Mouse (Mus musculus) layer of hippocampus, adult 6 months (tissue): ENCODE data around the gene Prmt1. TPM values are rescaled to one million over a fixed set of nuclear protein-coding genes. Genes with fewer than 3 reads are reported as not detected.

Source experiments
- long read RNA-seq, 2 experiments: library from polyadenylated mRNA; unstranded; transcript quantifications; one replicate each; pipeline ENCODE4 v2.0.0; 2019 to 2020
- microRNA-seq: library from miRNA; unstranded; fragments of <30 nt; microRNA quantifications from one replicate; pipeline ENCODE4 v1.2.0, GENCODE M21; 2020
- polyA plus RNA-seq: library from polyadenylated mRNA; unstranded; fragments of <200 nt; fragmentation: Nextera tagmentation; gene quantifications from 2 replicates; pipeline ENCODE4 v1.2.3, GENCODE M21; 2021

Prmt1 gene
- polyA plus RNA-seq: 6.7 and 7.4 TPM in 2 replicates
- long read RNA-seq, experiment 1, partial matches to known transcripts: 1 of 5 reads
- long read RNA-seq, experiment 1, other reads (novel, unspliced or antisense): 2 of 5 reads
- long read RNA-seq, experiment 2, transcript Prmt1-203 (10 exons, 2,147 nt): major isoform, 61 of 76 reads
- long read RNA-seq, experiment 2, transcript Prmt1-202 (11 exons, 1,508 nt): minor isoform, 5 of 76 reads
- long read RNA-seq, experiment 2, partial matches to known transcripts: 2 of 76 reads
- long read RNA-seq, experiment 2, other reads (novel, unspliced or antisense): 8 of 76 reads

GRCm38 (mm10) chr7:44986192-44986878, at the start of gene Prmt1:
TSS of gene Prmt1 (minus strand) at chr7:44986568.

GRCm38 (mm10) chr7:45017242-45018061, 31.1 kb upstream of the Prmt1 start, which contains the start of gene Rras:
TSS of gene Rras (plus strand) at chr7:45017961.

GRCm38 (mm10) chr7:45015957-45016612, 29.7 kb upstream of the Prmt1 start, which contains the start of gene Scaf1:
TSS of gene Scaf1 (minus strand) at chr7:45016363.

GRCm38 (mm10) chr7:44998501-44998955, 12.2 kb upstream of the Prmt1 start, which contains the start of gene Bcl2l12:
TSS of gene Bcl2l12 (minus strand) at chr7:44998712.

GRCm38 (mm10) chr7:44997231-44997939, 11.0 kb upstream of the Prmt1 start, which contains the start of gene Irf3:
TSS of gene Irf3 (plus strand) at chr7:44997648.

GRCm38 (mm10) chr7:44974383-44975116, 11.8 kb downstream of the Prmt1 start, which contains the start of gene Cpt1c:
TSS of gene Cpt1c (minus strand) at chr7:44974851.

GRCm38 (mm10) chr7:44942904-44943303, 43.5 kb downstream of the Prmt1 start, which contains the start of gene Tsks:
TSS of gene Tsks (plus strand) at chr7:44943204.

GRCm38 (mm10) chr7:44929204-44930151, 56.9 kb downstream of the Prmt1 start, which contains the start of gene Ap2a1:
TSS of gene Ap2a1 (minus strand) at chr7:44929496.

Small RNAs within 50 kb of the gene (microRNA-seq; reads per million reads assigned to microRNA genes)
- 1.3 reads per million for gene Mir7054

Other genes starting within 250 kb of the Prmt1 start
- 35.9 and 36.4 TPM in 2 replicates for gene Vrk3, start 238.2 kb downstream of the Prmt1 start, polyA plus RNA-seq
- gene Zfp473, start 235.5 kb downstream of the Prmt1 start, polyA plus RNA-seq: 0.11 and 0.16 TPM in 2 replicates
- gene Nup62, start 170.5 kb downstream of the Prmt1 start, polyA plus RNA-seq: 10.2 and 10.5 TPM in 2 replicates
- 0.57 and 0.79 TPM in 2 replicates for gene Il4i1, start 170.2 kb downstream of the Prmt1 start, polyA plus RNA-seq
- 0.68 and 0.74 TPM in 2 replicates for gene Atf5, start 169.9 kb downstream of the Prmt1 start, polyA plus RNA-seq
- 30.7 and 33.9 TPM in 2 replicates for gene Akt1s1, start 137.6 kb downstream of the Prmt1 start, polyA plus RNA-seq
- gene Tbc1d17, start 137.5 kb downstream of the Prmt1 start, polyA plus RNA-seq: 57.9 and 60.7 TPM in 2 replicates
- gene Pnkp, start 129.4 kb downstream of the Prmt1 start, polyA plus RNA-seq: 27.8 and 30.3 TPM in 2 replicates
- 147 and 187 TPM in 2 replicates for gene Ptov1, start 116.8 kb downstream of the Prmt1 start, polyA plus RNA-seq
- 143 and 184 TPM in 2 replicates for gene Med25, start 93.9 kb downstream of the Prmt1 start, polyA plus RNA-seq
- 12.1 TPM in 2 replicates for gene Fuz, start 90.5 kb downstream of the Prmt1 start, polyA plus RNA-seq
- gene Ap2a1, start 57.1 kb downstream of the Prmt1 start, polyA plus RNA-seq: 34.8 and 42.1 TPM in 2 replicates
- 0.28 and 0.35 TPM in 2 replicates for gene Tsks, start 43.4 kb downstream of the Prmt1 start, polyA plus RNA-seq
- gene Cpt1c, start 11.7 kb downstream of the Prmt1 start, polyA plus RNA-seq: 86.2 and 86.7 TPM in 2 replicates
- 10.7 and 12.0 TPM in 2 replicates for gene Irf3, start 11.1 kb upstream of the Prmt1 start, polyA plus RNA-seq
- gene Bcl2l12, start 12.1 kb upstream of the Prmt1 start, polyA plus RNA-seq: 1.6 and 2.6 TPM in 2 replicates
- 63.8 and 108 TPM in 2 replicates for gene Scaf1, start 29.8 kb upstream of the Prmt1 start, polyA plus RNA-seq
- gene Rras, start 31.4 kb upstream of the Prmt1 start, polyA plus RNA-seq: 3.8 and 4.0 TPM in 2 replicates
- 4.7 and 5.4 TPM in 2 replicates for gene Prr12, start 66.3 kb upstream of the Prmt1 start, polyA plus RNA-seq
- 36.0 and 41.3 TPM in 2 replicates for gene Nosip, start 75.9 kb upstream of the Prmt1 start, polyA plus RNA-seq
- 9.2 and 10.8 TPM in 2 replicates for gene Prrg2, start 76.1 kb upstream of the Prmt1 start, polyA plus RNA-seq
- 26.1 and 29.3 TPM in 2 replicates for gene Rcn3, start 105.7 kb upstream of the Prmt1 start, polyA plus RNA-seq
- gene Fcgrt, start 117.3 kb upstream of the Prmt1 start, polyA plus RNA-seq: 28.3 and 34.8 TPM in 2 replicates
- gene Rps11, start 137.9 kb upstream of the Prmt1 start, polyA plus RNA-seq: 1,326 and 1,360 TPM in 2 replicates
- 1,601 and 1,782 TPM in 2 replicates for gene Rpl13a, start 142.2 kb upstream of the Prmt1 start, polyA plus RNA-seq
- gene Gm45713, start 149.7 kb upstream of the Prmt1 start, polyA plus RNA-seq: not detected in 2 replicates
- gene Flt3l, start 149.9 kb upstream of the Prmt1 start, polyA plus RNA-seq: 0.68 and 1.4 TPM in 2 replicates
- gene Pih1d1, start 167.7 kb upstream of the Prmt1 start, polyA plus RNA-seq: 40.3 and 47.7 TPM in 2 replicates
- gene Aldh16a1, start 168.0 kb upstream of the Prmt1 start, polyA plus RNA-seq: 4.6 and 5.2 TPM in 2 replicates
- gene Slc17a7, start 177.4 kb upstream of the Prmt1 start, polyA plus RNA-seq: 52.3 and 68.3 TPM in 2 replicates
- not detected in 2 replicates for gene Gfy, start 193.0 kb upstream of the Prmt1 start, polyA plus RNA-seq
- not detected in 2 replicates for gene Pth2, start 194.4 kb upstream of the Prmt1 start, polyA plus RNA-seq
- gene Ccdc155, start 218.3 kb upstream of the Prmt1 start, polyA plus RNA-seq: 1.2 and 1.4 TPM in 2 replicates
- 5.1 and 7.3 TPM in 2 replicates for gene Dkkl1, start 225.6 kb upstream of the Prmt1 start, polyA plus RNA-seq
- gene Tead2, start 229.2 kb upstream of the Prmt1 start, polyA plus RNA-seq: 0.51 and 0.59 TPM in 2 replicates